Mouse (Mus musculus) MEL (cell line): ENCODE measurements around the gene Pja2. TPM values are rescaled to one million over a fixed set of nuclear protein-coding genes. Genes with fewer than 3 reads are reported as not detected.

Source experiments
- DNase-seq: peaks from one replicate; pipeline ENCODE4 v3.0.0; 2011; ENCODE audit warnings: low read depth, low spot score
- H3K27ac ChIP-seq: 2 replicates; pipeline ENCODE4 v1.5.1; 2012; ENCODE audit warnings: low read depth, mild to moderate bottlenecking, control low read depth, low read length, moderate library complexity; ENCODE audit not compliant: control insufficient read depth
- H3K27me3 ChIP-seq, 2 experiments: fragments of 150-350 bp in 1 of 2; sonication (generic) in 1 of 2; 2 replicates each; pipeline ENCODE4 v1.6.1; 2012; ENCODE audit warnings: low read length in 2 of 2, mild to moderate bottlenecking in 2 of 2, improper control_type of control experiment in 1 of 2, moderate library complexity in 1 of 2; ENCODE audit not compliant: insufficient read depth in 2 of 2, control insufficient read depth in 1 of 2
- H3K36me3 ChIP-seq, 2 experiments: 2 replicates each; pipeline ENCODE4 v1.6.1; 2012 to 2014; ENCODE audit warnings: low read length in 2 of 2, improper control_type of control experiment in 1 of 2, inconsistent platforms in 1 of 2, mild to moderate bottlenecking in 1 of 2; ENCODE audit not compliant: insufficient read depth in 2 of 2, control insufficient read depth in 1 of 2
- H3K4me1 ChIP-seq, 2 experiments: fragments of 150-350 bp in 1 of 2; sonication (generic) in 1 of 2; 2 replicates each; pipeline ENCODE4 v1.6.1; 2012; ENCODE audit warnings: low read length in 2 of 2, improper control_type of control experiment in 1 of 2, mild to moderate bottlenecking in 1 of 2; ENCODE audit not compliant: insufficient read depth in 2 of 2, control insufficient read depth in 1 of 2
- H3K4me3 ChIP-seq, 2 experiments: fragments of 150-350 bp in 1 of 2; sonication (generic) in 1 of 2; 2 replicates each; pipeline ENCODE4 v1.5.1; 2012; ENCODE audit warnings: low read depth in 2 of 2, low read length in 2 of 2, mild to moderate bottlenecking in 2 of 2, moderate library complexity in 2 of 2, control low read depth in 1 of 2, improper control_type of control experiment in 1 of 2; ENCODE audit not compliant: control insufficient read depth in 1 of 2, insufficient read depth in 1 of 2
- H3K79me2 ChIP-seq: 2 replicates; pipeline ENCODE4 v1.6.1; 2012; ENCODE audit warnings: mild to moderate bottlenecking, low read length, moderate library complexity; ENCODE audit not compliant: control insufficient read depth, poor library complexity, insufficient read depth
- H3K9ac ChIP-seq: 2 replicates; pipeline ENCODE4 v1.6.1; 2012; ENCODE audit warnings: low read depth, mild to moderate bottlenecking, control low read depth, low read length, moderate library complexity; ENCODE audit not compliant: control insufficient read depth, poor library complexity, severe bottlenecking
- H3K9me3 ChIP-seq: fragments of 150-350 bp; sonication (generic); replicated peaks from 2 replicates; pipeline ENCODE4 v1.6.1; 2012; ENCODE audit warnings: mild to moderate bottlenecking, low read length, improper control_type of control experiment, moderate library complexity; ENCODE audit not compliant: insufficient read depth
- CHD2 ChIP-seq: IDR thresholded peaks from 2 replicates; pipeline ENCODE4 v1.6.1; 2011; ENCODE audit warnings: low read length, improper control_type of control experiment
- E2F4 ChIP-seq: IDR thresholded peaks from 2 replicates; pipeline ENCODE4 v1.6.1; 2011; ENCODE audit warnings: low read depth, low read length, improper control_type of control experiment, borderline replicate concordance
- ELF1 ChIP-seq: IDR thresholded peaks from 2 replicates; pipeline ENCODE4 v1.6.1; 2014; ENCODE audit warnings: low read depth, mild to moderate bottlenecking, inconsistent platforms, low read length, improper control_type of control experiment, moderate library complexity
- ETS1 ChIP-seq: IDR thresholded peaks from 2 replicates; pipeline ENCODE4 v1.6.1; 2012; ENCODE audit warnings: low read depth, mild to moderate bottlenecking, inconsistent platforms, low read length, improper control_type of control experiment, moderate library complexity
- GABPA ChIP-seq: IDR thresholded peaks from 2 replicates; pipeline ENCODE4 v1.6.1; 2012; ENCODE audit warnings: low read depth, mild to moderate bottlenecking, inconsistent platforms, low read length, improper control_type of control experiment, moderate library complexity
- GATA1 ChIP-seq: IDR thresholded peaks from 2 replicates; pipeline ENCODE4 v1.6.1; 2011; ENCODE audit warnings: low read depth, low read length, improper control_type of control experiment
- HCFC1 ChIP-seq: IDR thresholded peaks from 2 replicates; pipeline ENCODE4 v1.6.1; 2012; ENCODE audit warnings: low read depth, mild to moderate bottlenecking, inconsistent platforms, low read length, improper control_type of control experiment, moderate library complexity
- KAT2A ChIP-seq: conservative IDR thresholded peaks from 2 replicates; pipeline ENCODE4 v1.6.1; 2012; ENCODE audit warnings: low read depth, low read length, improper control_type of control experiment, inconsistent platforms
- MAFK ChIP-seq: IDR thresholded peaks from 2 replicates; pipeline ENCODE4 v1.6.1; 2011; ENCODE audit warnings: low read depth, mild to moderate bottlenecking, low read length, improper control_type of control experiment, borderline replicate concordance
- MAX ChIP-seq: IDR thresholded peaks from 2 replicates; pipeline ENCODE4 v1.6.1; 2011; ENCODE audit warnings: low read length, improper control_type of control experiment
- MAZ ChIP-seq: IDR thresholded peaks from 2 replicates; pipeline ENCODE4 v1.6.1; 2012; ENCODE audit warnings: low read depth, mild to moderate bottlenecking, inconsistent platforms, low read length, improper control_type of control experiment
- MEF2A ChIP-seq: IDR thresholded peaks from 2 replicates; pipeline ENCODE4 v1.6.1; 2014; ENCODE audit warnings: low read depth, mild to moderate bottlenecking, inconsistent platforms, low read length, improper control_type of control experiment; ENCODE audit not compliant: poor library complexity, insufficient replicate concordance, severe bottlenecking; ENCODE audit errors: extremely low read depth
- MYB ChIP-seq: IDR thresholded peaks from 2 replicates; pipeline ENCODE4 v1.6.1; 2011; ENCODE audit warnings: mild to moderate bottlenecking, low read depth, low read length, improper control_type of control experiment
- MYC ChIP-seq: IDR thresholded peaks from 2 replicates; pipeline ENCODE4 v1.6.1; 2011; ENCODE audit warnings: low read depth, mild to moderate bottlenecking, low read length, improper control_type of control experiment, moderate library complexity
- NELFE ChIP-seq: IDR thresholded peaks from 2 replicates; pipeline ENCODE4 v1.6.1; 2011; ENCODE audit warnings: low read depth, low read length, improper control_type of control experiment
- RAD21 ChIP-seq: IDR thresholded peaks from 2 replicates; pipeline ENCODE4 v1.6.1; 2011; ENCODE audit warnings: mild to moderate bottlenecking, low read depth, low read length, improper control_type of control experiment
- RCOR1 ChIP-seq: IDR thresholded peaks from 2 replicates; pipeline ENCODE4 v1.6.1; 2012; ENCODE audit warnings: low read depth, mild to moderate bottlenecking, inconsistent platforms, low read length, improper control_type of control experiment
- SIN3A ChIP-seq: IDR thresholded peaks from 2 replicates; pipeline ENCODE4 v1.6.1; 2012; ENCODE audit warnings: low read length, improper control_type of control experiment, inconsistent platforms
- SMC3 ChIP-seq: IDR thresholded peaks from 2 replicates; pipeline ENCODE4 v1.6.1; 2011; ENCODE audit warnings: low read depth, low read length, improper control_type of control experiment
- TCF12 ChIP-seq: IDR thresholded peaks from 2 replicates; pipeline ENCODE4 v1.6.1; 2014; ENCODE audit warnings: low read depth, mild to moderate bottlenecking, inconsistent platforms, low read length, improper control_type of control experiment, moderate library complexity
- UBTF ChIP-seq: IDR thresholded peaks from 2 replicates; pipeline ENCODE4 v1.6.1; 2012; ENCODE audit warnings: low read depth, mild to moderate bottlenecking, inconsistent platforms, low read length, improper control_type of control experiment, moderate library complexity, borderline replicate concordance; ENCODE audit not compliant: insufficient read depth
- USF1 ChIP-seq: IDR thresholded peaks from 2 replicates; pipeline ENCODE4 v1.6.1; 2014; ENCODE audit warnings: low read depth, mild to moderate bottlenecking, inconsistent platforms, low read length, improper control_type of control experiment, moderate library complexity
- USF2 ChIP-seq, 2 experiments: IDR thresholded peaks; 2 replicates each; pipeline ENCODE4 v1.6.1; 2011 to 2012; ENCODE audit warnings: improper control_type of control experiment in 2 of 2, low read length in 2 of 2, borderline replicate concordance in 1 of 2, inconsistent platforms in 1 of 2, low read depth in 1 of 2, mild to moderate bottlenecking in 1 of 2; ENCODE audit not compliant: insufficient read depth in 1 of 2
- ZC3H11A ChIP-seq: IDR thresholded peaks from 2 replicates; pipeline ENCODE4 v1.6.1; 2012; ENCODE audit warnings: low read depth, mild to moderate bottlenecking, inconsistent platforms, low read length, improper control_type of control experiment
- ZKSCAN1 ChIP-seq: IDR thresholded peaks from 2 replicates; pipeline ENCODE4 v1.6.1; 2012; ENCODE audit warnings: low read depth, mild to moderate bottlenecking, inconsistent platforms, low read length, improper control_type of control experiment, moderate library complexity
- ZMIZ1 ChIP-seq: IDR thresholded peaks from 2 replicates; pipeline ENCODE4 v1.6.1; 2012; ENCODE audit warnings: low read depth, mild to moderate bottlenecking, inconsistent platforms, low read length, improper control_type of control experiment, moderate library complexity
- ZNF384 ChIP-seq: IDR thresholded peaks from 2 replicates; pipeline ENCODE4 v1.6.1; 2012; ENCODE audit warnings: low read depth, mild to moderate bottlenecking, inconsistent platforms, low read length, improper control_type of control experiment
- polyA plus RNA-seq, 2 experiments: library from polyadenylated mRNA; stranded (reverse) in 1 of 2; unstranded in 1 of 2; fragments of >175 nt in 1 of 2; fragments of >200 nt in 1 of 2; gene quantifications; 2 replicates each; pipeline versions ENCODE4 v1.2.1 to v1.2.4; 2012; ENCODE audit warnings: low replicate concordance in 2 of 2, low read depth in 1 of 2; ENCODE audit not compliant: insufficient read length in 2 of 2, insufficient read depth in 1 of 2, missing spikeins in 1 of 2
- total RNA-seq: library from RNA; depleted of rRNA; stranded (reverse); fragments of 300-350 nt; gene quantifications from 2 replicates; pipeline ENCODE4 v1.2.3, GENCODE M21; 2012

Pja2 gene
- total and polyA plus RNA-seq, 3 experiments: 8.1 to 17.3 TPM; not detected in 1

GRCm38 (mm10) chr17:64242310-64242859, 89.3 kb downstream of the Pja2 start:
- H3K4me3 ChIP-seq: no peak overlapping the region
- no peak for TF ChIP-seq UBTF
- no peak for TF ChIP-seq USF1
- no peak for TF ChIP-seq NELFE
- TF ChIP-seq ZNF384: no peak
- TF ChIP-seq ZC3H11A: no peak
- no peak for TF ChIP-seq SMC3
- no peak for TF ChIP-seq KAT2A
- TF ChIP-seq SIN3A: no peak
- TF ChIP-seq RAD21: no peak
- TF ChIP-seq MEF2A: no peak
- TF ChIP-seq RCOR1: no peak
- TF ChIP-seq MAZ: no peak
- TF ChIP-seq ZMIZ1: no peak
- no peak for TF ChIP-seq ZKSCAN1
- no peak for TF ChIP-seq HCFC1
- TF ChIP-seq ELF1: no peak
- no peak for TF ChIP-seq GATA1
- TF ChIP-seq MYC: no peak
- TF ChIP-seq MYB: no peak
- TF ChIP-seq, all 39 proteins: peak for 0
- no peaks in the 10 kb centered on the region for H3K4me1 ChIP-seq
- no peak overlapping the region for H3K9ac ChIP-seq
- H3K27me3 ChIP-seq: peaks cover 0 to 2% of the 10 kb centered on the region in 2 experiments; a peak in 2 of 4 replicates
- no peak for DNase-seq
- H3K36me3 ChIP-seq: no peaks in the 10 kb centered on the region
- H3K79me2 ChIP-seq: no peaks in the 10 kb centered on the region
- no peak overlapping the region for H3K27ac ChIP-seq
- H3K9me3 ChIP-seq: no peaks in the 10 kb centered on the region

- no peaks in the 10 kb centered on the region for H3K9me3 ChIP-seq
- H3K79me2 ChIP-seq: no peaks in the 10 kb centered on the region
- no peaks in the 10 kb centered on the region for H3K4me1 ChIP-seq
- no peak overlapping the region for H3K27ac ChIP-seq
- no peak overlapping the region for H3K4me3 ChIP-seq
- no peak for DNase-seq
- H3K27me3 ChIP-seq: peaks cover 0 to 2% of the 10 kb centered on the region in 2 experiments; a peak in 2 of 4 replicates
- H3K36me3 ChIP-seq: no peaks in the 10 kb centered on the region
- no peak overlapping the region for H3K9ac ChIP-seq
- TF ChIP-seq ETS1: no peak
- TF ChIP-seq E2F4: no peak
- TF ChIP-seq NELFE: no peak
- TF ChIP-seq CHD2: no peak
- no peak for TF ChIP-seq KAT2A
- no peak for TF ChIP-seq MEF2A
- TF ChIP-seq UBTF: no peak
- TF ChIP-seq USF2 (IDR thresholded peaks at IDR 0.05; ENCODE audit: borderline replicate concordance in 1 of 2, insufficient read depth in 1 of 2, low read depth in 1 of 2, low read length in 2 of 2): no peak
- TF ChIP-seq MYB: no peak
- TF ChIP-seq MAFK: no peak
- no peak for TF ChIP-seq GABPA
- no peak for TF ChIP-seq ZNF384
- TF ChIP-seq ZMIZ1: no peak
- no peak for TF ChIP-seq MAX
- TF ChIP-seq ELF1: no peak
- no peak for TF ChIP-seq SIN3A
- no peak for TF ChIP-seq RAD21
- TF ChIP-seq GATA1: no peak
- no peak for TF ChIP-seq RCOR1
- TF ChIP-seq TCF12: no peak
These were observed 90.0 kb downstream of the Pja2 start for GRCm38 (mm10) chr17:64241544-64242292.
